Comparison of ENCODE assay signal across 14 mouse cellular contexts in genomic region chr10:18113473-18114093, GRCm38 (mm10).
"Had no signal": no experiment of that assay in that cellular context is flagged by ENCODE, and none has a peak within 500 bp of the region (broad histone marks: within the 10 kb centered on the region; RNA-seq: fewer than 3 reads in every experiment).

No protein-coding gene starts in this region.

- DNase-seq: kidney, adult 11 months; kidney, adult 8-10 months; kidney, postnatal 25 days; layer of hippocampus, adult 9-11 months; layer of hippocampus, postnatal 36 days; liver, embryonic 13.5 days; lung, adult 2 months; lung, postnatal 14 days; lung, postnatal 4 days; midbrain, embryonic 14.5 days; right cerebral cortex, adult 18-20 months; thymus, adult 2 months; thymus, postnatal 14 days; thymus, postnatal 4 days had no signal
